Mouse (Mus musculus): ENCODE measurements at regions not wholly inside any gene's neighbourhood (a gene's known extent, or its start where the extent isn't known, plus 50 kb on each side); places are given as distances from the start of the nearest gene placed in this dataset.
"Not testable (repeated sequence)": the region's sequence is repeated elsewhere in the genome, so short reads cannot be mapped to it uniquely, and the experiment has no call there.

DNA sequence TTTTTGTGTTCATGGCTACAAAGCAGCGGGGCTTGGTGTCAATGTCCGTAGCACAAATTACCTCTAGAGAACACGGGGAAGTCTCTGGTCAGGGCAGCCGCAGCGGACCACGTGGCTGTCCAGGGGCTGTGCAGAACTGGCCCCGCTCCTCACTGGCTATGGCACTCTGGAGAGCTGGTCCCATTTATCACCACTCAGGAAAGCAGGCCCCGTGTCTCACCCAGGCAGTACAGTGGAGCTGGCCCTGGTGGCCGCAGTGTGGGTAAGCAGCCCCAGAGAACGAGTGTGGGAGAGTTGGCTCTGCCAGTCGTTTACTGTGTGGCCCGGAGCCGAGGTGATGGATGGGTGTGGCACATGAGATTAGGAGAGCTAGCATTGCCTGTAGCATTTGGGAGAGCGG lies 163.8 kb downstream of the Csl start:
- ChIA-PET POLR2A (interaction anchor here in 1 of 4 experiments (1.6 kb wide), 1 partner anchor 332 kb away, joined by 3 read pairs; no protein-coding TSS in a partner anchor), CTCF (interaction anchor here in 2 of 4 experiments (1.0 to 2.0 kb wide), 5 partner anchors 20 to 434 kb away, joined by 3 to 6 read pairs (median 3); no protein-coding TSS in a partner anchor)

DNA sequence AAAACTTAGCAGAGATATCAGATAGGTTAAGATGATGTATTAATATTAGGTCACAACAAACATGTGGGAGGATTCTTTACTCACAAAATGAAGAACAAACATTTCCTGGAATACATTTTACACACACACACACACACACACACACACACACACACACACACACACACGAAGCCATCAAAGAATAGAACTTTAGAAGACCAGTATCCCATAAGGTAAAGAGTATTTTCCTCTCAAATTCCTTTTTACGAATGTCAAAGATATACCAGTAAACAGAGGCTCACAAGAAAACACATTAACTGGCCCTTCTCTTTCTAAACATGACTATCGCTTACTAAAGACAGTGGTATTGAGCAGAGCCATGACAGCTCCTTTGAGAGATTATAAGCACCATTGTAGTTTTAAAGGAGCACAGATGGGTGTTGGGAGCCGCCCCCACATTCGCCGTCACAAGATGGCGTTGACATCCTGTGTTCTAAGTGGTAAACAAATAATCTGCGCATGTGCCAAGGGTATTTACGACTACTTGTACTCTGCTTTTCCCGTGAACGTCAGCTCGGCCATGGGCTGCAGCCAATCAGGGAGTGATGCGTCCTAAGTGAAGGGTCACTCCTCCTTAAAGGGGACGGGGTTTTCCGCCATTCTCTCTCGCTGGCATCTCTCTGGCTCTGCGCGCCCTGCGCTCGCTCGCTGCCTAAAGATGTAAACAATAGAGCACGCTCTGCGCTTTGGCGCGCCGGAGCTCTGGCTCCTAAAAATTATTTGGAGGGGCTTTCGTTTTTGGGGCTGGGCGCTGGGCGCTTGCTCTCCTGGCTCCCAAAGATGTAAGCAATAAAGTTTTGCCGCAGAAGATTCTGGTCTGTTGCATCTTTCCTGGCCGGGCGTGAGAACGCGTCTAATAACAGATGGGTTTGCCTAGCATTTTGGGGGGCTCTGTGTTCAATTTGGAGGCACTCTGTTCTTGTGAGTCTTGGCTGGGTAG lies 160.0 kb downstream of the Csl start:
- CTCF ChIA-PET, POLR2A ChIA-PET: not testable (repeated sequence)

DNA sequence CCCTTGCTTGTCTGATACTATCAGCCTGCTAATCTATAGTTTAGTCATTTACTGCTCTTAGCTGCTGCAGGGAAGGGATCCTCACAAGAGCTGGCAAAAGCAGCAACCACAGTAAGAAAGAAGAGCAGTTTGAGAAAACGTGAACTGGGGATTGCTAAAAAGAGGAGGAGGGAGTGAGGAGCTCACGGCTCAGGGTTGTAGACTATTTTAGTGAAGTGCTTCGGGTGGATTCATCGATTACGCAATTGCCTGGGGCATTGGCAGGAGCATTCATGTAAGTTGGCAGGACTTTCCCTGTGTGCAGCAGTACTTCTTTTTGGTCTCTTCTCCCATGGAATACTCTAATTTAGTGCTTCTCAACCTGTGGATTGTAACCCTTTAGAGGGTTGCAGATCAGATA lies 157.1 kb downstream of the Csl start:
- POLR2A ChIA-PET = no interaction called here
- CTCF ChIA-PET = no interaction called here

DNA sequence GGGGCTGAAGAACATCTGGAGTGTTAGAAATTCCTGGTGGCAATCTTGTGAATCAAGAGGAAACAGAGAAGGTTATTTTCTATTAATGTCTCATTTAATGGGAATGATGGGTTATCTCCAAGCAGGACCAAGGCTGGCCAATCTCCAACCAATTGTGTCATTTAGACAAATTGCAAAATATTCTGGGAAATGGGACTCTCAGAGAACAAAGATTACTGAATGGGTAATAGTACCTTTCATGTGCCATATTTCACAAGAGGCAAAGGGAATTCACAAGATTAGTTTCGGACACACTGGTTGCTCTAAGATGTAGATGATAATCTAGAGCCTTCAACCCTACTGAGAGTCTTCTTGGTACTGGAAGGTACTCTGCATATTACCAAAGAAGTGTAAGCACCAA lies 155.3 kb downstream of the Csl start:
- POLR2A ChIA-PET = no interaction called here
- CTCF ChIA-PET = no interaction called here

DNA sequence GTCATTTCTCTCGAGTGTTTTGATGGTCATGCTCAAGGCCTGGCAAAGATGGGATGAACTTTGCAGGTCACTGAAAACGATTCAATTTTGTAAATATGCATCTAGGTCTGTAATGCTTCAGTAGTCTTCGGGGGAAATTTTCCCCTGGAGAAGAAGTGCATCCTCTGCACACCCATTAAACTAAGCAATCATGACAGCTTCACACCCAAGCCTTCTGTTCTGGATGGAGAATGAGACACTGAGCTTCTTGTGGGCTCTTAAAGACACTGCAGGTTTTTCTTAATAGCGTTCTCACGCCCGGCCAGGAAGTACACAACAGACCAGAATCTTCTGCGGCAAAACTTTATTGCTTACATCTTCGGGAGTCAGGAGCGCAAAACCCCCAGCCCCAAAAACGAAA lies 151.0 kb downstream of the Csl start:
- ChIA-PET CTCF (no interaction called here), POLR2A (no interaction called here)

DNA sequence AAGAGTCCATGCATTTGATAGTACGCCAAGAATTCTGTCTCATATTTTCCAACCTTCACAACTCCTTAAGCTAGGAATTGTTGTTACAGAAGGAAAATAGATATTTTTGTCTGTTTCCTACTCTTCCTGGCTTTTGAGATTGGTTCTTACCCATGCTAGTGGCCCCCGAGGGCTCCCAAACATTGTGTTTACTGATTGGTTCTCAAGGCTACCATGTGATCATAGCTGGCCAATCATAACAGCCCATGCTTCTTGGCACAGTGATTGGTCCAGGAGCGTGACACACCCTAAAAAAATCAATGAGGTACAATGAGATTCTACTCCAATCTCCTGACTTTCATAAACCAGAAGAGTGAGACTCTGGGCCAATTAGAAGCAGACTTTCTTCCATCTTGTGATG lies 150.0 kb downstream of the Csl start:
- CTCF ChIA-PET = interaction anchor here in 1 of 4 experiments (1.0 kb wide), 1 partner anchor 10 kb away, joined by 3 read pairs; no protein-coding TSS in a partner anchor
- POLR2A ChIA-PET = no interaction called here

DNA sequence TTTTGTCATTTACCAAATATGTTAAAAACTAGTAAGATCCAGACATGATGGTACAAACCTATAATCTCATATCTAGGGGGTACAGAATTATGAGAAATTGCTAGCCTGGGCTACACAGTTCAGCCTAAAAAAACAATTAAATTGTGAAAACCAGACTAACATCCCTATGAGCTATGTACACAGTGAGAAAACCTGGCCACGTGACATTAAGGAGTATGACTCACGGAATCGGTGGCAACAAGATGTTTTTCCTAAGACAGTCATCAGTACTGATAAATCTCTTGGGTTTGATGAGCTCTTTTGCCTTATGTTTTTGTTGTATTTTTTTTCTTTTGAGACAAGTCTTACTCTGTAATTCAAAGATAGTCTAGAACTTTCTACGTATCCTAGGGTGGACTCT lies 148.6 kb downstream of the Csl start:
- CTCF ChIA-PET = interaction anchor here in 1 of 4 experiments (1.1 kb wide), 1 partner anchor 8 kb away, joined by 4 read pairs; no protein-coding TSS in a partner anchor
- POLR2A ChIA-PET = no interaction called here

DNA sequence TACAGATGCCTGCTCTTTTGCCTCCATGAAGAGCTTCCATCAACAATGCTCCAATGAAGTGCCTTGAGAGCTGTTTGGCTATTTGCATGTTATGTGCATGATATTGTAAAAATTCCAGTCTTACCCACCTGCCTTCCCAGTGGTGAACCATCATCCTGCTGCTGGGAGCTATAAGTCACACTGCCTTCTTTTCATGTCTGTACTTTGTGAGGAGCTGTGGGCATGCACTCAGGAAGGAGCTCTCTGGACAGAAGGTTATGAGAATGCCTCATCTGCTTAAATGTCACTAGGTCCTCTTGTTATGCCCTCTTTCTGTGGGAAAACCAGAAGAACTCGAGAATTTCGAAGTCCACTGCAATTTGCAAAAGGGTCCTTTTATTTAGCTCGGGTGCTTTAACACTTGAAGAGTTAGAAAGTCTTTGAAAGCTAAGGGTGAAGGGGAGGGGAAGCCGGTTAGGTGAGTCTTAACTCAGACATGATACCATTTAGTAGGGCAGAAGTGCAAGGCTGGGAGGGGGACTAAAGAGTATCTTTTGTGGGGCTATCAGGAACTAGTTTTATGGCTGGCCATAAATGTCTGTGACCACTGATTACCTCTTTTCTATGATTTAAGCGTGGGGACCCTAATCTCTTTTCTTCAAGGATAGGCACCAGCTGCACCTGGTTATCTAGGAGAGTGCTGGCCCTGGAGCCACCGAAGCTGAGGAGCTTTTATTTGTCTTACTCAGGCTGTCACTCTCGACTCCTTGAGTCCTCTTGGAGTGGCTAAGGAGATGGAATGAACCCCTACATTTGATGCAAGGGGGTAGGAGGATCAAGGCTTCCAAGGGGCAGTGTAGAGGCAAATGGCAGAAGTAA lies 144.8 kb downstream of the Csl start:
- POLR2A ChIA-PET = no interaction called here
- CTCF ChIA-PET = interaction anchor here (0.6 to 2.6 kb wide), 12 partner anchors 19 to 494 kb away, joined by 3 to 26 read pairs (median 4); no protein-coding TSS in a partner anchor

DNA sequence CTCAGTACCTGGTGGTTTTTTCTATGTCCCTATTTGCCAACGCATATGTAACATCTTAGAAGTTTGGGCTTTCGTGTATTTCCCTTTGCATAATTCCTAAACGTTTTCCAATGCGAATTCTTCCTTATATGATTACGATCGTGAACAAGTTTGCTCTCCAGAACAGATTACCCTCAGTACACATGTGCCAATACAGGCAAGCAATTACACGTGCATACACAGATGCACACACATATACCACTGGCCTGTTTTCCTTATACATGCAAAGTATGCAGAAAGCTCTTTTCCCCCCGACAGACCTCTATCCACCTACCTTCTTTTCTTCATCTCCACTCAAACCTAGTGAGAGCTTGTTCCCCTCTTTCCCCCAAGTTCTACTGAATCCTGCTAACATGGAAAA lies 144.1 kb downstream of the Csl start:
- ChIA-PET CTCF (interaction anchor here (0.5 to 2.6 kb wide), 31 partner anchors 12 to 513 kb away, joined by 3 to 26 read pairs (median 4); partner anchors contain the start of genes Poc1b (in 2 of the 4) and Galnt4 (in 1 of the 4)), POLR2A (interaction anchor here in 1 of 4 experiments (0.7 kb wide), 1 partner anchor 352 kb away, joined by 3 read pairs; the partner anchor contains the start of gene Dusp6)

DNA sequence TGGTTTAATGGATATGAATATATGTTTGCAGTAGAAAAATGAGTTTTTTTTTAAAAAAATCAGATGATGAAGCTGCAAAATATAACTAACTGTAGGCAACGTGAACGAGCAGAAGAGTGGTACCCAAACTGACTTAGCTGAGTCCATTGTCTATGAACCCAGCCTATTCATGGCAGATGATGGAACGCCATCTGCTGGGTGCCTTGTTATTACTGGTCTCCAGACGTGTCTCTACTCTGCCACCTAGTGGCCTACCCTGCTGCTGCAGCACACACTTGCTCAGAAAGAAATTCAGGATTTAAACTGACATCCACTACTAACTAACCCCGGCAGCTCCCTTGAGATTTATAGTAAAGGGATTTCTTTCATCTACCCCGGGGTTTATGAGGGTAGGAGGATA lies 143.7 kb downstream of the Csl start:
- POLR2A ChIA-PET = interaction anchor here in 1 of 4 experiments (0.7 kb wide), 1 partner anchor 353 kb away, joined by 3 read pairs; the partner anchor contains the start of gene Dusp6
- CTCF ChIA-PET = interaction anchor here (0.5 to 2.6 kb wide), 32 partner anchors 12 to 512 kb away, joined by 3 to 26 read pairs (median 4); partner anchors contain the start of genes Poc1b (in 2 of the 4) and Galnt4 (in 1 of the 4)

DNA sequence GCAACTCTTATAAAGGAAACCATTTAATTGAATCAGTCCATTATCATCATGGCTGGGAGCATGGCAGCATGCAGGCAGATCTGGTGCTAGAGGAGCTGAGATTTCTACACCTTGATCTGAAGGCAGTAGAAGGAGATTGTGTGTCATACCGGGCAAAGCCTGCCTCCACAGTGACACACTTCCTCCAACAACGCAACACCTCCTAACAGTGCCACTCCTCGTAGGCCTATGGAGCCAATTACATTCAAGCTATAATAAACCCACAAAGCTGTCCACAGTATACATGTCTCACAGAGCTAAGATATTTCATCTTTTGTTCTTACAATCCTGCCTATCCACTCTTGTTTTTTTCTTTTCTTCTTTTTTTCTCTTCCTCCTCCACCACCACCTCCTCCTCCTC lies 141.8 kb downstream of the Csl start:
- CTCF ChIA-PET = interaction anchor here in 1 of 4 experiments (1.1 kb wide), 1 partner anchor 23 kb away, joined by 3 read pairs; no protein-coding TSS in a partner anchor
- POLR2A ChIA-PET = no interaction called here

DNA sequence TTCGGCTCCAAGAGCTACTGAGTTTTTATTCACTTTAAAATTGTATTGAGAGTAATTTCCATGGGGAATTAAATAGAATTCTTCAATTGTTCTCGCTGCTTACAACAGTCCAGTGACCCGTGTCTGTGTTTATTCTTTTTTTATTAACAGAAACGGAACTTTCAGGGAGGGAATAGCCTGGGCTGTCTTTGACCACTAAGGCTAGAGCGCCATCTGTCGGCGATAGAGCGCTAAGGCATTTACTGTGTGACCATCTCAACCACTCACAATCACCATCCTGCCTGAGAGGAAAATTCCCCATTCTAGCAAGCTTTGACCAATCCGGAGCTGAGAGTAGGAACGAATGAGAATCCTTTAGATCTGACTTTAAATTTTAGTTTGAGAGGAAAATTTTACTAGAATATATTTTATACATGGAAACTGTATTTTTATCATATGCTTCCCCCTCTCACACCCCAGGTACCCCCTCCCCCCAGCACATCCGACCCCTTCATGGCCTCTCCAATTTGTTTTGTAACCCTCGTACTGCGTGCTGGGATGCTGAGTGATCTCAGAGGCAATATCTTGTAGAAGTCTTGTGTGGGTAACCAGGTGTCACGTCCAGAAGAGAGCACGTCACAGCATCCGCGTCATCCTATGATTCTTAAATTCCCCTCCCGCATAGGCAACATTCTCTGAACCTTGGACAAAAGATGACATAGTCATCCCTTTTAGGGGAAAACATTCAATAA lies 139.9 kb downstream of the Csl start:
- ChIA-PET POLR2A (no interaction called here), CTCF (interaction anchor here (0.6 to 2.3 kb wide), 17 partner anchors 9 to 458 kb away, joined by 3 to 14 read pairs (median 4); no protein-coding TSS in a partner anchor)

DNA sequence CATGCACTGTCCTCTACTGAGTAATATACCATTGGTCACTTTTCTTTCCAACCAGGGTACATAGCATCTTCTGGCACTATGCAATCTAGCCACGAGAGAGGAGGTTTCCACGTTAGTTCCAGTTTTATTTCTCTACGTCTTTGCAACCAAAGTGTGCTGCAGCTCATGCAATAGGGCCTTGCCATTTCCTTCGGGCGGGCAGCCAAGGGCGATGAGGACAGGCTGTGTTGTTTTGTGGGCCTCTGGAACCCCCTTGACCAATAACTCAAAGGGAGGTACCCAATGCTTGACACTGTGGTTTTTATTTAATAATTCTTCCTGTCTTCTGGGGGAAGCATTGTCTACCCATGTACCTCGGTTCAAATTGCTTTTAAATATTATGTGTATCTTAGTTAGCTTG lies 139.0 kb downstream of the Csl start:
- ChIA-PET CTCF (interaction anchor here in 3 of 4 experiments (0.8 to 2.3 kb wide), 6 partner anchors 14 to 458 kb away, joined by 3 to 14 read pairs (median 8); no protein-coding TSS in a partner anchor), POLR2A (no interaction called here)

DNA sequence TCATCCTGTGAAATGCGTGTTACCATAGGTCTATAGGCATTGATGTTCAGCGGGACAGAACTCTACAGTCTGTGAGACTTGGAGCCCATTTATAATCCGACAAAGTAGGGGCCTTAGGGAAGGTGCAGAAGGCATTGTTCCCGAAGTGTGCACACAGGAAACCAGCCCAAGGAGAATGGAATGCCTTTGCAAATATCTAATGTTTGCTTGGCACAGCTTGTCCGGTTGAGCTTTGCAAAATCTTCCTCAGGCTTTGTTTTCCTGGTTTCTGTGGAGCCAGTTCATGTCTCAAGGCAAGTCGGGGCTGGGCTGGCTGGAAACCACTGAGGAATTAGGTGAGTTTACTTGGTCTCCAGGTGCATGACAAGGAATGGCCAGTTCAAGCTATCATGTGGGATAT lies 132.1 kb downstream of the Csl start:
- ChIA-PET CTCF (interaction anchor here in 1 of 4 experiments (0.6 kb wide), 1 partner anchor 12 kb away, joined by 3 read pairs; no protein-coding TSS in a partner anchor), POLR2A (no interaction called here)

DNA sequence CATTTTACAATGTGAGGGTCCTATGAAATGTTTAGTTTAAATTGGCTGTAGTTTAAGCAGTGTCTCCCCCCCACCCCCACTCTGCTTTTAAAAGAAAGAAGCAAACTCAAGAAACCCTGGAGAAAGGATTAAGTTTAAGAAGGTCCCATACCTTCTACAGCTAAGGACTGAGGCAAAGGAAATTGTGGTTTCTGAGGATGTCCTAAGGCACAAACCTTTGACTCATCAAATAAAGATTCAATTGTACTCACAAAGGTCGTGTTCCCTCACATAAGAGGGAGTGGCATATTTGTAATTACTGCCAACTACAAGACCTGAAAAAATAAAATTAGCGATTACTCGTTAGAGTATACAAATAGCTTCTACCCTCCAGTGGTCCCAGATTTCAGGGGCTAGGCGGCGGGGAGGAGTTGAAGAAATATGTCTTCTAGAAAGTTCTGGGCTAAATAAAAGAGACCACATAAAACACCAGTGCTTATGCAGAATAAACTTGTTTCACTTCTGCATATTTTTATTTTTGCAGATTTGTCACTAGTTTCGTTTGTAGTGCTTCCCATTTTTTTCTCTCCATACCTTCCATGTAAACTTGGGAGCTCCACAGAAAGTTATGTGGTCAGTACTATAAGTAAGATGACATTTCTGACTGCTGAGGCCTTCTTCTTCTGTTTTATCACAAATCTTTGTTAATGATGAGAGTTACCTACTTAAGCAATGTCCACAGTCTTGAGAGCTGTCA lies 127.0 kb downstream of the Csl start:
- ChIA-PET CTCF (no interaction called here), POLR2A (no interaction called here)

DNA sequence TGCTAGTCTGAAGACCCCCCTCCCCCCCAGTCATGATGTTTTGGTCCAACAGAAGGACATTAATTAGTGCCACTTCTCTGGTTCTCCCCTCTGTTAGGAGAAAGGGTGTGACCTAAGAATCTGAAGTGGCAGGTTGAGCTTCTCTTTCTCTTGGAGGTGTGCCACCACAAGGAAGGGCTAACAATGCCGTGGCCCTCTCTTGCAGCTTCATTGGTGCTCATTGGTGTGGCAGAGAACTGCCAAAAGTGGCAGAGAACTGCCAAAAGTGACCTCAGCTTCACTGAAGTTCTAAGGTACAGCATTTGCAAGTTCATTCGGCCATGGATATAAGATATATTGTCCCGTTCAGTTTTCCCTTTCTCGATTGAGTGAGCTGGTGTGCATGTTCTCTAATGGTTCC lies 123.7 kb downstream of the Csl start:
- POLR2A ChIA-PET = no interaction called here

DNA sequence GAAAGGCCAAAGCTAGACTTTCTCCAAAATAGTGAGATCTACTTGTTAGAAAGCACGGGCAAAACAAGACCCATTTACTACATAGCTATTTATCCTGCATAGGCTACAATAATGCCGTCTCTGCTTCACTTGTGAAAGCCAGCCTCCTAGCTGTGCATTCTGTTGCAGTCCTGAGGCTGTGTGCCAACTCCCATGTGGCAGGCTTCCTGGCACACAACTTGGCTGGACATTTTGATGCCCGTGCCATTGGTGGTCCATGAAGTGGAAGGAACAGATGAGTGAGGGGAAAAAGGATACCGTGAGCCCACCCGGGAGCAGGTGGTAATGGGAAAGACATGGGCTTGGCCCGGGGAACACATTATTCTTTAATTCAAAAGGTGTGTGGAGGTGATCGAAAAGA lies 120.4 kb downstream of the Csl start:
- POLR2A ChIA-PET = no interaction called here
- CTCF ChIA-PET = no interaction called here

More for the DNA sequence above, 123.7 kb downstream of the Csl start:
- CTCF ChIA-PET = interaction anchor here in 2 of 4 experiments (0.7 to 1.6 kb wide), 2 partner anchors 16 to 425 kb away, joined by 3 read pairs; no protein-coding TSS in a partner anchor

DNA sequence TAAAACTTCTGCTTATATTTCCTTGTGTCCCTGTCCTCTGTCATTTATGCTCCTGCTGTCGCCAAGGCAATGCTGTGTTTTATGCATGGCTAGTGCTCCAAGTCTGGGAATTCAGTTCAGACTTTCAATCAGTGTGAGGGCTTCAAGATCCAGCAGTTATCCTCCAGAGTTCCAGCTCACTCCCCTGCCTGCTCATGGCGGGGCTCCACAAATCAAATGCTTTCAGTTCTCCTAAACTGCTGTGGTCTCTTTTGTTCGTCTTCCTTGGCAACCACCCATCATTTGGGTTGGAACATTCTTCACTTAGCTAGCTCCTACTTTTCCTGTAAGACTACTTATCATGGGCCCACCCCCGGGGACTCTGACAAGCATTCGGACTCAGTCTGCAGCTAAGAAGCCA lies 120.0 kb downstream of the Csl start:
- ChIA-PET CTCF (no interaction called here), POLR2A (no interaction called here)
